Mouse (Mus musculus) urinary bladder, postnatal 14 days (tissue): ENCODE measurements at regions not wholly inside any gene's neighbourhood (a gene's known extent, or its start where the extent isn't known, plus 50 kb on each side); places are given as distances from the start of the nearest gene placed in this dataset.

Experiments
- DNase-seq: peaks from one replicate; pipeline ENCODE4 v3.0.0; 2021; ENCODE audit warnings: low spot score

GRCm38 (mm10) chr14:106365624-106366118 lies 259.7 kb downstream of the Trim52 start:
- DNase-seq = no peak

GRCm38 (mm10) chr14:106373451-106373850 lies 267.5 kb downstream of the Trim52 start:
- no peak for DNase-seq

- no peak for DNase-seq
These were observed 273.6 kb downstream of the Trim52 start for GRCm38 (mm10) chr14:106379645-106380044.

GRCm38 (mm10) chr14:106387671-106388070 lies 281.7 kb downstream of the Trim52 start:
- DNase-seq = no peak

GRCm38 (mm10) chr14:106390546-106390945 lies 284.5 kb downstream of the Trim52 start:
- no peak for DNase-seq

GRCm38 (mm10) chr14:106393978-106394377 lies 288.0 kb downstream of the Trim52 start:
- peak; percentile 38 for DNase-seq

- no peak for DNase-seq
These were observed 307.0 kb downstream of the Trim52 start for GRCm38 (mm10) chr14:106412917-106413558.

- no peak for DNase-seq
These were observed 318.7 kb downstream of the Trim52 start for GRCm38 (mm10) chr14:106424714-106425113.

- no peak for DNase-seq
These were observed 322.6 kb downstream of the Trim52 start for GRCm38 (mm10) chr14:106428594-106428993.

- peak; percentile 61 for DNase-seq
These were observed 333.3 kb downstream of the Trim52 start for GRCm38 (mm10) chr14:106439282-106439681.

GRCm38 (mm10) chr14:106489074-106489473 lies 383.1 kb downstream of the Trim52 start:
- DNase-seq = no peak

- no peak for DNase-seq
These were observed 385.4 kb downstream of the Trim52 start for GRCm38 (mm10) chr14:106491389-106491788.

- no peak for DNase-seq
These were observed 394.5 kb downstream of the Trim52 start for GRCm38 (mm10) chr14:106500344-106501135.

GRCm38 (mm10) chr14:106506921-106507320 lies 400.9 kb downstream of the Trim52 start:
- DNase-seq = no peak

GRCm38 (mm10) chr14:106518552-106519358 lies 412.8 kb downstream of the Trim52 start:
- DNase-seq = no peak

- DNase-seq = no peak
These were observed 414.8 kb downstream of the Trim52 start for GRCm38 (mm10) chr14:106520808-106521207.

GRCm38 (mm10) chr14:106550150-106550549 lies 444.2 kb downstream of the Trim52 start:
- no peak for DNase-seq

GRCm38 (mm10) chr14:106579281-106579680 lies 473.3 kb downstream of the Trim52 start:
- no peak for DNase-seq

- no peak for DNase-seq
These were observed 475.9 kb downstream of the Trim52 start for GRCm38 (mm10) chr14:106581886-106582285.

GRCm38 (mm10) chr14:106593352-106593751 lies 487.4 kb downstream of the Trim52 start:
- DNase-seq = no peak

- no peak for DNase-seq
These were observed 488.0 kb downstream of the Trim52 start for GRCm38 (mm10) chr14:106593980-106594379.

- no peak for DNase-seq
These were observed 501.0 kb downstream of the Trim52 start for GRCm38 (mm10) chr14:106607041-106607440.
